Mouse (Mus musculus) kidney, postnatal 25 days (tissue): ENCODE results near the gene Gpat3.

Experiments used
- DNase-seq, 2 experiments: peaks; one replicate each; pipeline ENCODE4 v3.0.0; 2021; ENCODE audit warnings: mixed read lengths in 2 of 2

Gpat3 gene

GRCm38 (mm10) chr5:100917252-100917774, 71.8 kb downstream of the Gpat3 start:
- DNase-seq = peak; percentile 69 to 71

- peak; percentile 41 to 75 for DNase-seq
Measured at GRCm38 (mm10) chr5:100919069-100919468, 73.6 kb downstream of the Gpat3 start.

GRCm38 (mm10) chr5:100929698-100930097, 84.2 kb downstream of the Gpat3 start:
- DNase-seq = no peak

GRCm38 (mm10) chr5:100943716-100944115, 98.2 kb downstream of the Gpat3 start:
- peak; percentile 70 to 71 for DNase-seq

- DNase-seq = peak in 1 of 2 experiments; percentile 6
Measured at GRCm38 (mm10) chr5:100945336-100945735, 99.8 kb downstream of the Gpat3 start.
